ENCODE assay signal across 36 mouse cellular contexts in the genomic region with DNA sequence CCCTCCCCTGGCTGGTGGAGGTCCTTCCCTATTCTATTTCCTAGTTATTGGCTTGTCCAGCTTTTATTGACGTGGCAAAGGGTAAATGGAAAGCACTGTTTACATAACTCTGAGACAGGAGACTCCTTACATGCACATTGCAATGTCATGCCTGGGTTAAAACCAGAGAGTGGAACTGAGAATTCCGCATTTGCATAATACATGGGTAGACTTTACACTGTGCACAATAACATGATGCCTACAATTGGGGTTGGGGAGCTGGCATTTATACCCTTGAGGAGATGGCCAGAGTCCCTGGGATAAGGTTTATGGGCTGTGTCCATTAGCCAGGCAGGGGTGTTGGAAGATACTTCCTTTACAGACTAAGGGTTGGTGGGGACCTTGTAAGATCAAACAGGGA. TPM values are rescaled to one million over a fixed set of nuclear protein-coding genes. Genes with fewer than 3 reads are reported as not detected.
"Had no signal": no experiment of that assay in that cellular context is flagged by ENCODE, and none has a peak within 500 bp of the region (broad histone marks: within the 10 kb centered on the region; RNA-seq: fewer than 3 reads in every experiment).

No protein-coding gene starts in this region.

- H3K9me3 ChIP-seq: embryonic facial prominence, embryonic 10.5 days; embryonic facial prominence, embryonic 12.5 days; embryonic facial prominence, embryonic 13.5 days; embryonic facial prominence, embryonic 15.5 days; forebrain, embryonic 10.5 days; forebrain, embryonic 12.5 days; forebrain, embryonic 13.5 days; forebrain, embryonic 15.5 days had no signal

- H3K27ac ChIP-seq: embryonic facial prominence, embryonic 10.5 days; embryonic facial prominence, embryonic 12.5 days; embryonic facial prominence, embryonic 13.5 days; embryonic facial prominence, embryonic 15.5 days; forebrain, embryonic 10.5 days; forebrain, embryonic 12.5 days; forebrain, embryonic 13.5 days; forebrain, embryonic 15.5 days; gastrocnemius, adult 2 months; heart, adult 2 months had no signal

- H3K4me3 ChIP-seq: embryonic facial prominence, embryonic 10.5 days; embryonic facial prominence, embryonic 12.5 days; embryonic facial prominence, embryonic 13.5 days; embryonic facial prominence, embryonic 15.5 days; erythroblast, embryonic 14.5 days; forebrain, embryonic 10.5 days; forebrain, embryonic 12.5 days; forebrain, embryonic 13.5 days; forebrain, embryonic 15.5 days; gastrocnemius, adult 2 months; heart, adult 2 months had no signal

- H3K27me3 ChIP-seq: embryonic facial prominence, embryonic 12.5 days; embryonic facial prominence, embryonic 13.5 days; embryonic facial prominence, embryonic 15.5 days; forebrain, embryonic 12.5 days; forebrain, embryonic 13.5 days; forebrain, embryonic 15.5 days had no signal

- H3K36me3 ChIP-seq: embryonic facial prominence, embryonic 10.5 days; embryonic facial prominence, embryonic 12.5 days; embryonic facial prominence, embryonic 13.5 days; embryonic facial prominence, embryonic 15.5 days; forebrain, embryonic 10.5 days; forebrain, embryonic 12.5 days; forebrain, embryonic 15.5 days had no signal

- H3K4me2 ChIP-seq: embryonic facial prominence, embryonic 12.5 days; embryonic facial prominence, embryonic 13.5 days; embryonic facial prominence, embryonic 15.5 days; forebrain, embryonic 12.5 days; forebrain, embryonic 13.5 days; forebrain, embryonic 15.5 days had no signal

- H3K9ac ChIP-seq: embryonic facial prominence, embryonic 12.5 days; embryonic facial prominence, embryonic 13.5 days; embryonic facial prominence, embryonic 15.5 days; forebrain, embryonic 12.5 days; forebrain, embryonic 13.5 days; forebrain, embryonic 15.5 days; forebrain, postnatal 0 days had no signal

- H3K4me1 ChIP-seq: embryonic facial prominence, embryonic 12.5 days; embryonic facial prominence, embryonic 15.5 days; forebrain, embryonic 10.5 days; forebrain, embryonic 12.5 days; forebrain, embryonic 13.5 days; forebrain, embryonic 15.5 days had no signal

- DNase-seq: cerebellum, adult 8-10 months; cerebellum, adult 9-10 months; cerebellum, adult 9-11 months; cerebellum, postnatal 10 days; cerebellum, postnatal 14 days; cerebellum, postnatal 25 days; cerebellum, postnatal 36 days; embryo, embryonic 11 days; forebrain, postnatal 0 days; gastrocnemius, adult 2 months; gastrocnemius, postnatal 10 days; gastrocnemius, postnatal 25 days; gastrocnemius, postnatal 36 days; heart, adult 18-20 months; heart, adult 2 months had no signal

RNA-seq across cellular contexts. Expression of a gene that starts 32.8 kb away (rescaled TPM):
- total RNA-seq: common myeloid progenitor, adult 5-6 weeks; forebrain, postnatal 0 days; gastrocnemius, adult 18-20 months; gastrocnemius, adult 2 months; gastrocnemius, adult 8-10 months; gastrocnemius, postnatal 10 days; gastrocnemius, postnatal 25 days; gastrocnemius, postnatal 36 days; gastrocnemius, postnatal 4 days; heart, adult 18-20 months; heart, adult 2 months; heart, adult 8-10 months had no signal
- polyA plus RNA-seq: cortical plate, adult 2 months; embryonic facial prominence, embryonic 11.5 days; embryonic facial prominence, embryonic 13.5 days; embryonic facial prominence, embryonic 14.5 days; embryonic facial prominence, embryonic 15.5 days; erythroblast, embryonic 14.5 days; forebrain, embryonic 10.5 days; forebrain, embryonic 11.5 days; forebrain, embryonic 12.5 days; forebrain, embryonic 13.5 days; forebrain, embryonic 14.5 days; forebrain, embryonic 15.5 days; forebrain, postnatal 0 days; frontal cortex, adult 2 months; gonadal fat pad, adult 2 months; heart, adult 2 months had no signal
